8 mouse cellular contexts compared by ENCODE assay signal in genomic region chr11:102156039-102156785, GRCm38 (mm10). TPM values are rescaled to one million over a fixed set of nuclear protein-coding genes. Genes with fewer than 3 reads are reported as not detected.
A peak's percentile ranks its signal among the peaks of the same experiment; 100 is the strongest.
DNase-seq lines count a peak whose midpoint lies in the region; ATAC-seq lines count a peak whose summit lies in the region.

Tmem101 (minus strand) TSS chr11:102156404.

- ATAC-seq in megakaryocyte progenitor cell, adult 5-6 weeks (replicated peaks; ENCODE audit: poor library complexity), result peak; percentile 92

- peak; percentile 95 for DNase-seq in adipocyte (ENCODE audit: low spot score)
- DNase-seq in embryo, embryonic 10 days (ENCODE audit: low spot score), result peak; percentile 95
- DNase-seq in gastrocnemius, postnatal 10 days, result peak; percentile 85
- peak; percentile 83 for DNase-seq in induced T-regulatory cell, adult 2 months (ENCODE audit: low read depth)
- peak; percentile 65 to 92 for DNase-seq in left cerebral cortex, adult 9 months (ENCODE audit: low spot score in 2 of 2)
- DNase-seq in right cerebral cortex, postnatal 14 days, result peak; percentile 84
- peak; percentile 86 to 90 for DNase-seq in urinary bladder, postnatal 36 days (ENCODE audit: low spot score in 2 of 2)

RNA-seq across cellular contexts. Expression of gene Tmem101, which starts in this region (rescaled TPM):
- total RNA-seq in gastrocnemius, postnatal 10 days (2021), result 10 to 100 TPM; 13.7 to 15.9 TPM
- total RNA-seq in megakaryocyte progenitor cell, adult 5-6 weeks (2015), result 8.1 and 11.5 TPM in 2 replicates
- 14.9 and 17.5 TPM in 2 replicates for total RNA-seq in megakaryocyte progenitor cell, adult 5-6 weeks (2017)

Comparison
In these comparisons a context has a peak if more than half of its experiments do, and no peak if none do; other contexts are left out.
1. Peak in every context shown above with its lines: DNase-seq and ATAC-seq.